13 mouse cellular contexts compared by ENCODE assay signal in the genomic region with DNA sequence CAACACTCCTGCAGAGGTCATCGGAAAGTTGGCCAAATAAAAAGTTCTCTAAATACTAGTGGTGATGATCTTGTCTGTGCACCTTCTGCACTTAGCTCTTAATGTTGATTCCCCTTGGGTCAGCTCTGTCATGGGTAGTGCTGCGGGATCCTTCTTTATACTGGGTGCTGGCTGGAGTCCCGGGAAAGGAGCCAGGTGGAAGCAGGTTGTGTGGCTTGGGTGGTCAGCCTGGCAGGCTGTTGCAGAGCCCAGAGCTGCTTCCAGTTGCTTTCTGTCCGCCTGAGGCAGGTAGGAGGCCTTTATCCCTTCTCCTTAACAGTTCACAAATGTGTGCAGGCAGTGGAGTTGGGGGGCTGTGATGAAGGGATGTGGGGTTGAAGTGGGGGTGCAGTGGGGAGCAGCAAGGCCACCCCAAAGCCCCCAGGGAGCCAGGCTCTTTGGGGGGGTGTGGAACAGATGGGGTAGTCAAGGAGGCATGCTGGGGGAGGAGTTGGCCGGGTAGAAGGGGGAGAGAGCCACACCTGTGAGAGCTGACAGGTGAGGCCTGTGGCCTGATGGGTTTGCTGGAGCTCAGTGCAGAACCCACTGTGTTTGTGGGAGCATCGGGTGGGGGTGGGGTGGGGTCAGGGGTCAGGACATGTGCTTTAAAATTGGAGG. TPM values are rescaled to one million over a fixed set of nuclear protein-coding genes. Genes with fewer than 3 reads are reported as not detected.
DNase-seq lines count a peak whose midpoint lies in the region; ATAC-seq and TF ChIP-seq lines count a peak whose summit lies in the region.
"Had no signal": no experiment of that assay in that cellular context is flagged by ENCODE, and none has a peak within 500 bp of the region (broad histone marks: within the 10 kb centered on the region; RNA-seq: fewer than 3 reads in every experiment).

No protein-coding gene starts in this region.

- H3K4me1 ChIP-seq in hindbrain, embryonic 16.5 days (ENCODE audit: control insufficient read depth, insufficient read depth, low read depth, low read length): peaks cover 13% of the 10 kb centered on the region
- H3K4me1 ChIP-seq in hindbrain, embryonic 14.5 days (replicated peaks; ENCODE audit: control insufficient read depth, insufficient read depth, low read length): peaks cover 12% of the 10 kb centered on the region; the same call in 1 of the 2 replicates
- H3K4me1 ChIP-seq in neural tube, embryonic 13.5 days (replicated peaks): peaks cover 59% of the 10 kb centered on the region
- peaks cover 34% of the 10 kb centered on the region for H3K4me1 ChIP-seq in neural tube, embryonic 15.5 days
- peaks cover 37% of the 10 kb centered on the region for H3K4me1 ChIP-seq in intestine, embryonic 15.5 days (replicated peaks)
- no peaks in the 10 kb centered on the region; the same call in 1 of the 2 replicates for H3K4me1 ChIP-seq in stomach, postnatal 0 days (replicated peaks; ENCODE audit: control insufficient read depth, insufficient read depth)
- peaks cover 47% of the 10 kb centered on the region for H3K4me1 ChIP-seq in cerebellum, adult 2 months (ENCODE audit: control insufficient read depth, insufficient read depth, low read length)

- no peak overlapping the region for H3K4me3 ChIP-seq in hindbrain, embryonic 16.5 days (ENCODE audit: low read length)
- no peak overlapping the region for H3K4me3 ChIP-seq in hindbrain, embryonic 14.5 days (replicated peaks; ENCODE audit: low read length)
- no peak overlapping the region for H3K4me3 ChIP-seq in neural tube, embryonic 13.5 days
- no peak overlapping the region for H3K4me3 ChIP-seq in neural tube, embryonic 15.5 days (replicated peaks)
- no peak overlapping the region for H3K4me3 ChIP-seq in intestine, embryonic 15.5 days (replicated peaks)
- H3K4me3 ChIP-seq in stomach, postnatal 0 days (ENCODE audit: low read depth, low read length): no peak overlapping the region
- H3K4me3 ChIP-seq in cerebellum, adult 2 months (replicated peaks; ENCODE audit: insufficient read depth, low read depth, low read length): no peak overlapping the region
- H3K4me3 ChIP-seq: embryonic facial prominence, embryonic 12.5 days had no signal

- WGBS in hindbrain, embryonic 16.5 days: 74% methylated on average over 6 of the region's 6 CpGs
- 70% methylated on average over 6 of the region's 6 CpGs for WGBS in hindbrain, embryonic 14.5 days
- WGBS in neural tube, embryonic 13.5 days: 74% methylated on average over 6 of the region's 6 CpGs
- WGBS in neural tube, embryonic 15.5 days: 81% methylated on average over 6 of the region's 6 CpGs
- 57% methylated on average over 6 of the region's 6 CpGs for WGBS in intestine, embryonic 15.5 days
- 60% methylated on average over 6 of the region's 6 CpGs for WGBS in stomach, postnatal 0 days
- WGBS in cerebellum, adult 2 months: 32% methylated on average over 6 of the region's 6 CpGs

- TF ChIP-seq EP300 in stomach, postnatal 0 days (optimal IDR thresholded peaks at IDR 0.05): no peak

- H3K27ac ChIP-seq in hindbrain, embryonic 16.5 days (ENCODE audit: low read depth, low read length): no peak overlapping the region
- no peak overlapping the region for H3K27ac ChIP-seq in hindbrain, embryonic 14.5 days
- 0 out of 2 replicates have a peak overlapping the region, but pooled peaks have one; percentile 1 for H3K27ac ChIP-seq in neural tube, embryonic 13.5 days (replicated peaks)
- H3K27ac ChIP-seq in neural tube, embryonic 15.5 days (replicated peaks): no peak overlapping the region
- peak overlapping the region; percentile 24; the same call in 1 of the 2 replicates for H3K27ac ChIP-seq in intestine, embryonic 15.5 days
- H3K27ac ChIP-seq in stomach, postnatal 0 days (replicated peaks): 0 out of 2 replicates have a peak overlapping the region, but pooled peaks have one; percentile 13
- H3K27ac ChIP-seq in cerebellum, adult 2 months (ENCODE audit: insufficient read depth, low read length): no peak overlapping the region
- H3K27ac ChIP-seq: embryonic facial prominence, embryonic 12.5 days; hindbrain, postnatal 0 days had no signal

- no peak for TF ChIP-seq CTCF in stomach, postnatal 0 days (IDR thresholded peaks at IDR 0.05; ENCODE audit: low read depth)
- no peak for TF ChIP-seq CTCF in cerebellum, adult 2 months (IDR thresholded peaks at IDR 0.05; ENCODE audit: borderline replicate concordance, insufficient read depth, low read depth, low read length)

- ATAC-seq in hindbrain, embryonic 16.5 days: no peak
- no peak for ATAC-seq in hindbrain, embryonic 14.5 days (ENCODE audit: low FRiP score)
- ATAC-seq in neural tube, embryonic 13.5 days (ENCODE audit: low read depth): no peak
- no peak for ATAC-seq in neural tube, embryonic 15.5 days (ENCODE audit: low FRiP score)
- ATAC-seq in intestine, embryonic 15.5 days: no peak
- no peak for ATAC-seq in stomach, postnatal 0 days (ENCODE audit: low FRiP score, low TSS enrichment)
- ATAC-seq: hindbrain, postnatal 0 days had no signal

- no peak for TF ChIP-seq POLR2A in cerebellum, adult 2 months (IDR thresholded peaks at IDR 0.05; ENCODE audit: borderline replicate concordance, insufficient read depth, low read length)

- no peak for DNase-seq in hindbrain, embryonic 14.5 days (ENCODE audit: low spot score)
- no peak for DNase-seq in stomach, postnatal 0 days (ENCODE audit: low spot score)
- no peak for DNase-seq in urinary bladder, adult 18-20 months (ENCODE audit: low spot score in 2 of 2)
- DNase-seq in cerebellum, adult 2 months: no peak
- DNase-seq: lung, postnatal 4 days; right cerebral cortex, postnatal 14 days; thymus, postnatal 4 days had no signal

- H3K9ac ChIP-seq in hindbrain, embryonic 16.5 days (ENCODE audit: low read depth, low read length): 0 out of 2 replicates have a peak overlapping the region, but pooled peaks have one; percentile 11
- H3K9ac ChIP-seq in hindbrain, embryonic 14.5 days: no peak overlapping the region
- H3K9ac ChIP-seq in neural tube, embryonic 13.5 days: no peak overlapping the region
- H3K9ac ChIP-seq in neural tube, embryonic 15.5 days (replicated peaks): no peak overlapping the region
- H3K9ac ChIP-seq in intestine, embryonic 15.5 days: no peak overlapping the region
- no peak overlapping the region for H3K9ac ChIP-seq in stomach, postnatal 0 days (ENCODE audit: low read length)
- H3K9ac ChIP-seq: embryonic facial prominence, embryonic 12.5 days had no signal

- H3K36me3 ChIP-seq in hindbrain, embryonic 16.5 days (ENCODE audit: control insufficient read depth, insufficient read depth, low read length): no peaks in the 10 kb centered on the region
- H3K36me3 ChIP-seq in hindbrain, embryonic 14.5 days (replicated peaks; ENCODE audit: control insufficient read depth, insufficient read depth): no peaks in the 10 kb centered on the region
- H3K36me3 ChIP-seq in neural tube, embryonic 13.5 days: no peaks in the 10 kb centered on the region
- no peaks in the 10 kb centered on the region for H3K36me3 ChIP-seq in neural tube, embryonic 15.5 days
- no peaks in the 10 kb centered on the region for H3K36me3 ChIP-seq in intestine, embryonic 15.5 days
- no peaks in the 10 kb centered on the region for H3K36me3 ChIP-seq in stomach, postnatal 0 days (ENCODE audit: control insufficient read depth, insufficient read depth, low read length)
- H3K36me3 ChIP-seq: embryonic facial prominence, embryonic 12.5 days had no signal

- no peak overlapping the region for H3K4me2 ChIP-seq in hindbrain, embryonic 16.5 days (ENCODE audit: low read length)
- H3K4me2 ChIP-seq in hindbrain, embryonic 14.5 days (replicated peaks): no peak overlapping the region
- no peak overlapping the region for H3K4me2 ChIP-seq in neural tube, embryonic 13.5 days
- H3K4me2 ChIP-seq in neural tube, embryonic 15.5 days: no peak overlapping the region
- H3K4me2 ChIP-seq in intestine, embryonic 15.5 days (replicated peaks): no peak overlapping the region
- H3K4me2 ChIP-seq in stomach, postnatal 0 days (replicated peaks; ENCODE audit: low read depth): no peak overlapping the region
- H3K4me2 ChIP-seq: embryonic facial prominence, embryonic 12.5 days had no signal

- H3K9me3 ChIP-seq in hindbrain, embryonic 16.5 days (ENCODE audit: control insufficient read depth, low read length): no peaks in the 10 kb centered on the region
- no peaks in the 10 kb centered on the region for H3K9me3 ChIP-seq in hindbrain, embryonic 14.5 days (ENCODE audit: control insufficient read depth, low read length)
- no peaks in the 10 kb centered on the region for H3K9me3 ChIP-seq in neural tube, embryonic 13.5 days
- H3K9me3 ChIP-seq in neural tube, embryonic 15.5 days (replicated peaks): no peaks in the 10 kb centered on the region
- H3K9me3 ChIP-seq in intestine, embryonic 15.5 days: no peaks in the 10 kb centered on the region
- H3K9me3 ChIP-seq in stomach, postnatal 0 days (ENCODE audit: control insufficient read depth, low read length): no peaks in the 10 kb centered on the region
- H3K9me3 ChIP-seq: embryonic facial prominence, embryonic 12.5 days had no signal

- H3K27me3 ChIP-seq in hindbrain, embryonic 16.5 days (replicated peaks; ENCODE audit: control insufficient read depth, insufficient read depth, low read length): no peaks in the 10 kb centered on the region
- H3K27me3 ChIP-seq in hindbrain, embryonic 14.5 days (ENCODE audit: control insufficient read depth, insufficient read depth, low read length): no peaks in the 10 kb centered on the region
- no peaks in the 10 kb centered on the region for H3K27me3 ChIP-seq in neural tube, embryonic 13.5 days
- H3K27me3 ChIP-seq in neural tube, embryonic 15.5 days (replicated peaks): no peaks in the 10 kb centered on the region
- no peaks in the 10 kb centered on the region for H3K27me3 ChIP-seq in intestine, embryonic 15.5 days (replicated peaks)
- H3K27me3 ChIP-seq in stomach, postnatal 0 days (ENCODE audit: control insufficient read depth, insufficient read depth, low read length): no peaks in the 10 kb centered on the region
- H3K27me3 ChIP-seq in cerebellum, adult 2 months (ENCODE audit: control insufficient read depth, insufficient read depth, low read length): no peaks in the 10 kb centered on the region
- H3K27me3 ChIP-seq: embryonic facial prominence, embryonic 12.5 days had no signal

RNA-seq across cellular contexts. Expression of a gene that starts 5.8 kb away (rescaled TPM):
- 35.6 and 35.9 TPM in 2 replicates for polyA plus RNA-seq in hindbrain, embryonic 16.5 days (2015; fragmentation: Nextera tagmentation; extraction: Ambion mirVana)
- 29.0 and 30.4 TPM in 2 replicates for polyA plus RNA-seq in hindbrain, embryonic 14.5 days (2014; fragmentation: Nextera tagmentation; extraction: Ambion mirVana)
- 28.9 and 29.5 TPM in 2 replicates for polyA plus RNA-seq in neural tube, embryonic 13.5 days (2015; fragmentation: Nextera tagmentation; extraction: Ambion mirVana)
- 31.4 and 40.2 TPM in 2 replicates for polyA plus RNA-seq in neural tube, embryonic 15.5 days (2015; fragmentation: Nextera tagmentation; extraction: Ambion mirVana)
- polyA plus RNA-seq in intestine, embryonic 15.5 days (2015; fragmentation: Nextera tagmentation; extraction: Ambion mirVana): 43.1 and 45.3 TPM in 2 replicates
- 29.2 and 30.2 TPM in 2 replicates for polyA plus RNA-seq in stomach, postnatal 0 days (2015; fragmentation: Nextera tagmentation; extraction: Ambion mirVana)
- 30.3 and 35.2 TPM in 2 replicates for polyA plus RNA-seq in cerebellum, adult 2 months (2012; rRNA removed)

RNA-seq across cellular contexts. Expression of a gene that starts 26.6 kb away (rescaled TPM):
- polyA plus RNA-seq in hindbrain, embryonic 16.5 days (2015; fragmentation: Nextera tagmentation; extraction: Ambion mirVana): 6.6 and 7.7 TPM in 2 replicates
- polyA plus RNA-seq in hindbrain, embryonic 14.5 days (2014; fragmentation: Nextera tagmentation; extraction: Ambion mirVana): 3.6 and 3.9 TPM in 2 replicates
- 4.5 and 7.6 TPM in 2 replicates for polyA plus RNA-seq in neural tube, embryonic 13.5 days (2015; fragmentation: Nextera tagmentation; extraction: Ambion mirVana)
- polyA plus RNA-seq in neural tube, embryonic 15.5 days (2015; fragmentation: Nextera tagmentation; extraction: Ambion mirVana): 5.8 and 6.2 TPM in 2 replicates
- polyA plus RNA-seq in intestine, embryonic 15.5 days (2015; fragmentation: Nextera tagmentation; extraction: Ambion mirVana): 1.9 and 2.4 TPM in 2 replicates
- 1.7 and 2.0 TPM in 2 replicates for polyA plus RNA-seq in stomach, postnatal 0 days (2015; fragmentation: Nextera tagmentation; extraction: Ambion mirVana)
- 1.3 and 1.9 TPM in 2 replicates for polyA plus RNA-seq in cerebellum, adult 2 months (2012; rRNA removed)

RNA-seq across cellular contexts. Expression of a gene that starts 29.9 kb away (rescaled TPM):
- polyA plus RNA-seq in hindbrain, embryonic 16.5 days (2015; fragmentation: Nextera tagmentation; extraction: Ambion mirVana): 1.2 and 1.3 TPM in 2 replicates
- 1.6 and 3.2 TPM in 2 replicates for polyA plus RNA-seq in hindbrain, embryonic 14.5 days (2014; fragmentation: Nextera tagmentation; extraction: Ambion mirVana)
- 3.4 and 4.0 TPM in 2 replicates for polyA plus RNA-seq in neural tube, embryonic 13.5 days (2015; fragmentation: Nextera tagmentation; extraction: Ambion mirVana)
- 1.7 and 2.5 TPM in 2 replicates for polyA plus RNA-seq in neural tube, embryonic 15.5 days (2015; fragmentation: Nextera tagmentation; extraction: Ambion mirVana)
- polyA plus RNA-seq in intestine, embryonic 15.5 days (2015; fragmentation: Nextera tagmentation; extraction: Ambion mirVana): 1.7 and 1.8 TPM in 2 replicates
- polyA plus RNA-seq in stomach, postnatal 0 days (2015; fragmentation: Nextera tagmentation; extraction: Ambion mirVana): 1.9 and 2.2 TPM in 2 replicates
- polyA plus RNA-seq in cerebellum, adult 2 months (2012; rRNA removed): 0.51 and 0.52 TPM in 2 replicates

RNA-seq across cellular contexts. Expression of a gene that starts 43.9 kb away (rescaled TPM):
- polyA plus RNA-seq in hindbrain, embryonic 16.5 days (2015; fragmentation: Nextera tagmentation; extraction: Ambion mirVana): 31.9 and 34.6 TPM in 2 replicates
- polyA plus RNA-seq in hindbrain, embryonic 14.5 days (2014; fragmentation: Nextera tagmentation; extraction: Ambion mirVana): 24.9 and 26.4 TPM in 2 replicates
- polyA plus RNA-seq in neural tube, embryonic 13.5 days (2015; fragmentation: Nextera tagmentation; extraction: Ambion mirVana): 29.7 and 34.2 TPM in 2 replicates
- polyA plus RNA-seq in neural tube, embryonic 15.5 days (2015; fragmentation: Nextera tagmentation; extraction: Ambion mirVana): 29.7 and 31.0 TPM in 2 replicates
- polyA plus RNA-seq in intestine, embryonic 15.5 days (2015; fragmentation: Nextera tagmentation; extraction: Ambion mirVana): 25.5 and 26.2 TPM in 2 replicates
- 12.4 and 12.9 TPM in 2 replicates for polyA plus RNA-seq in stomach, postnatal 0 days (2015; fragmentation: Nextera tagmentation; extraction: Ambion mirVana)
- polyA plus RNA-seq in cerebellum, adult 2 months (2012; rRNA removed): 48.2 and 50.8 TPM in 2 replicates

Comparison
In these comparisons a context has a peak if more than half of its experiments do, and no peak if none do; other contexts are left out.
1. H3K27ac ChIP-seq: peak in neural tube, embryonic 13.5 days (single experiment), intestine, embryonic 15.5 days (single experiment) and stomach, postnatal 0 days (single experiment); none in hindbrain, embryonic 16.5 days (single experiment), hindbrain, embryonic 14.5 days (single experiment), neural tube, embryonic 15.5 days (single experiment) and cerebellum, adult 2 months (single experiment).